Mouse (Mus musculus): Measurements from ENCODE around the gene Dusp21. TPM values are rescaled to one million over a fixed set of nuclear protein-coding genes. Genes with fewer than 3 reads are reported as not detected.
A peak's percentile ranks its signal among the peaks of the same experiment; 100 is the strongest.

Gene Dusp21
- not detected in 2 replicates for polyA plus RNA-seq (2016; fragmentation: Nextera tagmentation; extraction: Ambion mirVana)

DNA sequence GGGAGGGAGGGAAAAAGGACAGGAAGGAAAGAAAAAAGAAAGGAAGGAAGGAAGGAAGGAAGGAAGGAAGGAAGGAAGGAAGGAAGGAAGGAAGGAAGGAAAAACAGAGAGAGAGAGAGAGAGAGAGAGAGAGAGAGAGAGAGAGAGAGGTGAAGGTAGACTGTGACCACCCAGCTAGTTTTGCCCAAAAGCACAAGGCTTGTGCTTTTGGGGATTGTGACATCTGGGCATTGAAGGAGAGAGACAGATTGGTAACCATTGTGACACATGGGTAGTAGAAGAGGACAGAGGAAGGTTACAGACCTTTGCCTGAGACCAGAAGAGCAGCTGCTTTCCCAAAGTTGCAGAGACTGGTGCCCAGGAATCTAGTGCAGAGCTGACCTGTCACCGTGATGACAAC is at the start of gene Dusp21:
Dusp21 (plus strand) TSS at position 301 of the 400 bp plus-strand sequence.
- H3K27me3 ChIP-seq, result no peaks in the 10 kb centered on the region
- no peaks in the 10 kb centered on the region for H3K9me3 ChIP-seq
- 94% methylated on average over 1 of the region's 1 CpGs for WGBS
- no peak for ATAC-seq (ENCODE audit: low FRiP score, low read depth)
- no peak within 1 kb of the TSS for H3K4me3 ChIP-seq
- no peaks in the 10 kb centered on the region for H3K36me3 ChIP-seq
- no peak within 1 kb of the TSS for H3K9ac ChIP-seq (replicated peaks)
- H3K4me1 ChIP-seq, result no peaks in the 10 kb centered on the region
- H3K4me2 ChIP-seq (replicated peaks), result no peak within 1 kb of the TSS
- no peak within 1 kb of the TSS for H3K27ac ChIP-seq (replicated peaks)

DNA sequence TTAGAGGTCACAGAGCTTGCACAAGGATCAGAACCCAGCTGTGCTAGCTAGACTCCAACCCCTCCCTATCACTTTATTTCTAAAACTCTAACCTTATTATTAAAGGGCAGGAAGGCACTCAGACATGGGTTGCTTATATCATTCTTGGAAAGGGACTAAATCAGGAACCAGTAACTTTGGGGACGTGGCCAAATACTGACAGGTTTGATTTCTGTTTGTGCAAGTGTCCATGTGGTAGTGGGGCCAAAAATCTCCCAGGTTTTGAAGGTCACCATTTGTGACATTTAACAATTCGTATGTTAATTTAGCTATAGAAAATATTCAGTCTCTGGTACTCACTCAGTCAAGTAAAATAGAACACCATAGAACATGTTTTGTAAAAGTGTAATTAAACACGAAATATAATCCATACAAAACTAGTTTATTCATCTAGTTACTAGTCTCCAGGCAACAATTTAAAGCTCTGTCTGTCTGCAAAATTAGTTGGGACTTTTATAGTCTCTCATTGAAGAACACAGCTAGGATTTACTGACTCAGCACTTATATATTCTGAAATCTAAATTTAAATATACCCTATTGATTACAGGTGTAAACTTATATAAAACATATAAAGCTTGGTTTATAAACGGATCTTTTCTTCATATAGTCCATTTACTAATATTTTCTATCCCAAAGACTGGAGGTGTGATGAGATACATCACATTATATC is 15.2 kb downstream of the Dusp21 start:
- Histone ChIP-seq H3K4me3 (no peak overlapping the region), H3K4me2 (replicated peaks) (peak overlapping the region; percentile 55), H3K36me3 (no peaks in the 10 kb centered on the region), H3K9ac (replicated peaks) (no peak overlapping the region), H3K4me1 (no peaks in the 10 kb centered on the region), H3K27ac (replicated peaks) (peak overlapping the region; percentile 94; the same call in 1 of the 2 replicates), H3K9me3 (no peaks in the 10 kb centered on the region), H3K27me3 (no peaks in the 10 kb centered on the region)
- ATAC-seq (ENCODE audit: low FRiP score, low read depth), result no peak
- WGBS, result 57% methylated on average over 4 of the region's 4 CpGs

DNA sequence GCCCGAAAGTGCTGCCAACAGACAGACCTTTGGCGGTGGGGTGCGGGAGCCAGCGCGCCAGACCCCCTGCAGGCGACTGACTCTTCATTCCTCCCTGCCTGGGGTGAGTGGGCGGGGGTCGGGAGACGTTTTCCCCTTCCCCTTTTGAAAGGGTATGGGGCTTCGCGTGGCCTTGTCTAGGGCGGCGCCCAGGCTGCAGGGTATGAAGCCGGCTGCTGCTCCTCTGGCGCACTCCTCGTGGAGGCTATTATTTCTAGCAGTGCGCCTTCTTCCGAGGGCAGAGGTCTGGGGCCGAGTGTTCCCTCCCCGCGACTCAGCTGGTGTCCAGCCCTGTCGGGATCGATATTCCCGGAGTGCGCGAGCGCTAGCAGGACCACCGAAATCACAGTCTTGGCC is 16.1 kb downstream of the Dusp21 start:
- H3K27ac ChIP-seq (replicated peaks), result peak overlapping the region; percentile 94
- WGBS, result under 1% methylated on average over 28 of the region's 28 CpGs
- no peaks in the 10 kb centered on the region for H3K9me3 ChIP-seq

GRCm38 (mm10) chrX:18162192-18162857 is 16.7 kb downstream of the Dusp21 start, which contains the start of gene Kdm6a:
Kdm6a (plus strand) TSS chrX:18162575.
- Histone ChIP-seq H3K9ac (replicated peaks) (peak within 1 kb of the TSS; percentile 89), H3K36me3 (no peaks in the 10 kb centered on the region), H3K27me3 (no peaks in the 10 kb centered on the region), H3K9me3 (no peaks in the 10 kb centered on the region), H3K4me2 (replicated peaks) (peak within 1 kb of the TSS; percentile 58), H3K4me3 (peak within 1 kb of the TSS; percentile 85), H3K4me1 (no peaks in the 10 kb centered on the region), H3K27ac (replicated peaks) (peak within 1 kb of the TSS; percentile 96)
- 1% methylated on average over 50 of the region's 50 CpGs for WGBS
- peak; percentile 99 for ATAC-seq (ENCODE audit: low FRiP score, low read depth)

More for the DNA sequence above, 16.1 kb downstream of the Dusp21 start:
- Histone ChIP-seq H3K4me1 (no peaks in the 10 kb centered on the region), H3K27me3 (no peaks in the 10 kb centered on the region), H3K4me2 (replicated peaks) (peak overlapping the region; percentile 55), H3K4me3 (peak overlapping the region; percentile 85), H3K36me3 (no peaks in the 10 kb centered on the region), H3K9ac (replicated peaks) (peak overlapping the region; percentile 70)
- ATAC-seq (ENCODE audit: low FRiP score, low read depth), result peak; percentile 76

DNA sequence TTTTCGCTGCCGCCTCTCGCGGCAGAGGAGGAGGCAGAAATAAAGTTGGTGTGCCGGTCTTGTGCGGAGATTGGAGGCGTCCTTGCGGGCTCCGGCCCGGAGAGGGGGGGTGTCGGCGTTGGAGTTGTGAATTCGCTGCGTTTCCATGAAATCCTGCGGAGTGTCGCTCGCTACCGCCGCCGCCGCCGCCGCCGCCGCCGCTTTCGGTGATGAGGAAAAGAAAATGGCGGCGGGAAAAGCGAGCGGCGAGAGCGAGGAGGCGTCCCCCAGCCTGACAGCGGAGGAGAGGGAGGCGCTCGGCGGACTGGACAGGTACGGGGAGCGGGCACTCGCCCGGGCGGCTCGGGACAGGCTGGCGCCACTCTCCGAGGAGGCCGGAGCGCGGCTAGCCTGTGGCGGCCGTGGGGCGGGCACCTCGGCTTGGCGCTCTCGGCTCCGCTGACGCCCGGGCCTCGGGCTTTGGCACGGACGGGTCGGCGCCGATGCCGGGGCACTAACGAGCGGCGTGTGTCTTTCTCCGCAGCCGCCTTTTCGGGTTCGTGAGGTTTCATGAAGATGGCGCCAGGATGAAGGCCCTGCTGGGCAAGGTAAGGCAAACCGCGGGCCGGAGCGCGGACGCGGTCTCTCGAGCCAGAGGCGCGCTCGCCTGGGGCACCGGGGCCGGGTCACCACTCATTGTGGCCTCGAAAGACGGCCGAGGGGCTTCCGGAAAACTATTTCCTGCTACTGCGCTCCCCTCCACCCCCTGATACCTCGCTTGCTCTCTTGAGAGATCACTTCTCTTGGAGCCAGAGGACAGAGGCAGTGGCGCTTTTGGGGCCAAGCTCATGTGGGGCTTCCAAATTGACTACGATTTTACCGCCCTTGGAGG is 17.4 kb downstream of the Dusp21 start:
- peak; percentile 6; the same call in 1 of the 2 replicates for ATAC-seq (ENCODE audit: low FRiP score, low read depth)
- no peaks in the 10 kb centered on the region for H3K36me3 ChIP-seq
- WGBS, result under 1% methylated on average over 84 of the region's 95 CpGs
- H3K9me3 ChIP-seq, result no peaks in the 10 kb centered on the region
- H3K4me2 ChIP-seq (replicated peaks), result peak overlapping the region; percentile 58
- H3K4me1 ChIP-seq, result no peaks in the 10 kb centered on the region
- H3K9ac ChIP-seq (replicated peaks), result peak overlapping the region; percentile 89
- H3K27me3 ChIP-seq, result no peaks in the 10 kb centered on the region
- H3K4me3 ChIP-seq, result peak overlapping the region; percentile 85
- H3K27ac ChIP-seq (replicated peaks), result peak overlapping the region; percentile 96

DNA sequence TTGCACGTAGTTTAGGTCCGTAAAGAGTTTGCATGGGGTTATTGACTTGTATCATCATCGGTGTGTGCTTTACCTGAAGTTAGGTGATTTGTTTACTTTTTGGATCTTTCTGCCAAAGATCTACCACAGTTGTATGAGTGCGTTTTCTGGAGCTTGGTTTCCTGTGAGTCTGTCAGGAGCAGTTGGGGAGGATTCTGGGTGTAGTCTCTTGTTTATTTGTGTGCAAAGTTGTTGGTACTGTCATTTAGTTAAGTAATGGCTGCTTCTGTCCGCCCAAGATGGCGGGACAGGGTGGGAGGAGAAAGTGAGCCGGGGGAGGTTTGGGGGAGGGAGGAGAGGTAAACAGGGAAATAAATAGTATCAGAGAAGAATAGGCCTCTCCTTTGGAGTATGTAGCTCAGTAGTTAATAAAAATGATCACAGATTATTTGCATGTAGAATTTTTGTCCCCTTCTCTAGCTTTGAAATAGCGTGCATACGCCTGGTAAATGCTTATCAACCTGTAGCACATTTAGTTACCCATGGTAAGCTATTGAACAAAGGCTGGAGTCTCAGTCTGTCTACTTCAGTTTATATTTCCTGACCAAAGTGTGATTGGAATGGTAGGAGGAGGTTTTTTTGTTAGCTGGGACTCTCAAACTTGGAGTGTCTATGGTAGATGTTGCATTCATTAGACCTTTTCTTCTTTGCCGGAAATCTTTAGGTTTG is 18.4 kb downstream of the Dusp21 start:
- Histone ChIP-seq H3K36me3 (no peaks in the 10 kb centered on the region), H3K27ac (replicated peaks) (peak overlapping the region; percentile 96), H3K4me2 (replicated peaks) (peak overlapping the region; percentile 58), H3K9me3 (no peaks in the 10 kb centered on the region), H3K27me3 (no peaks in the 10 kb centered on the region), H3K4me1 (no peaks in the 10 kb centered on the region), H3K9ac (replicated peaks) (peak overlapping the region; percentile 89), H3K4me3 (peak overlapping the region; percentile 85)
- no peak for ATAC-seq (ENCODE audit: low FRiP score, low read depth)
- WGBS, result 1% methylated on average over 10 of the region's 10 CpGs

GRCm38 (mm10) chrX:18165121-18165520 is 19.5 kb downstream of the Dusp21 start:
- no peaks in the 10 kb centered on the region for H3K4me1 ChIP-seq
- peak overlapping the region; percentile 85; the same call in 1 of the 2 replicates for H3K4me3 ChIP-seq
- no peak for ATAC-seq (ENCODE audit: low FRiP score, low read depth)
- no peaks in the 10 kb centered on the region for H3K27me3 ChIP-seq
- H3K27ac ChIP-seq (replicated peaks), result no peak overlapping the region
- no peaks in the 10 kb centered on the region for H3K9me3 ChIP-seq
- H3K36me3 ChIP-seq, result no peaks in the 10 kb centered on the region
- peak overlapping the region; percentile 58; the same call in 1 of the 2 replicates for H3K4me2 ChIP-seq (replicated peaks)
- WGBS, result 78% methylated on average over 2 of the region's 2 CpGs
- no peak overlapping the region for H3K9ac ChIP-seq (replicated peaks)

DNA sequence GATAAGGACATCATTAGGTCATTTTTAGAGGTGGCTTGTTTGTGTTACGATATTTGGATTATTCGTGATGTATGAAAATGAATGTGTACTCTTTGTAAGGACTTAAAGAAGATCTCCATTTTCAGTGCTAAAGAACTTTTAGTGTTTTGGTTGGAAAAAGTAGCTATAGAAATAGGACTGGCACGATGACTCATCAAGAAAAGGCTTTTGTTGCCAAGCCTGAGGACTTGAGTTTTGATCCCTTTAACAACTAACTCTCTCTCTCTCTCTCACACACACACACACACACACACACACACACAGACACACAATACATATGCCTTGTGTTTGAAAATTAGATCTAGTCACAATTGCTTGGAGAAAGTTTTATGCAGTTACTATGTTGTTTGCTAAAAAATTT is 21.3 kb downstream of the Dusp21 start:
- Histone ChIP-seq H3K27me3 (no peaks in the 10 kb centered on the region), H3K4me1 (no peaks in the 10 kb centered on the region), H3K27ac (replicated peaks) (no peak overlapping the region), H3K4me3 (no peak overlapping the region), H3K9me3 (no peaks in the 10 kb centered on the region), H3K9ac (replicated peaks) (no peak overlapping the region), H3K4me2 (replicated peaks) (no peak overlapping the region), H3K36me3 (no peaks in the 10 kb centered on the region)
- 89% methylated on average over 3 of the region's 3 CpGs for WGBS
- no peak for ATAC-seq (ENCODE audit: low FRiP score, low read depth)

GRCm38 (mm10) chrX:18168940-18169339 is 23.3 kb downstream of the Dusp21 start:
- no peak overlapping the region for H3K4me3 ChIP-seq
- no peaks in the 10 kb centered on the region for H3K36me3 ChIP-seq
- no peaks in the 10 kb centered on the region for H3K9me3 ChIP-seq
- H3K4me2 ChIP-seq (replicated peaks), result no peak overlapping the region
- H3K9ac ChIP-seq (replicated peaks), result no peak overlapping the region
- no peak for ATAC-seq (ENCODE audit: low FRiP score, low read depth)
- H3K4me1 ChIP-seq, result no peaks in the 10 kb centered on the region
- H3K27me3 ChIP-seq, result no peaks in the 10 kb centered on the region
- 100% methylated on average over 1 of the region's 1 CpGs for WGBS
- H3K27ac ChIP-seq (replicated peaks), result no peak overlapping the region

GRCm38 (mm10) chrX:18174831-18175230 is 29.2 kb downstream of the Dusp21 start:
- ATAC-seq (ENCODE audit: low FRiP score, low read depth), result no peak
- no peak overlapping the region for H3K4me2 ChIP-seq (replicated peaks)
- no peaks in the 10 kb centered on the region for H3K27me3 ChIP-seq
- H3K27ac ChIP-seq (replicated peaks), result no peak overlapping the region
- H3K36me3 ChIP-seq, result no peaks in the 10 kb centered on the region
- 66% methylated on average over 4 of the region's 4 CpGs for WGBS
- H3K4me1 ChIP-seq, result no peaks in the 10 kb centered on the region
- no peak overlapping the region for H3K9ac ChIP-seq (replicated peaks)
- no peaks in the 10 kb centered on the region for H3K9me3 ChIP-seq
- no peak overlapping the region for H3K4me3 ChIP-seq

GRCm38 (mm10) chrX:18177803-18178202 is 32.1 kb downstream of the Dusp21 start:
- Histone ChIP-seq H3K9me3 (no peaks in the 10 kb centered on the region), H3K9ac (replicated peaks) (no peak overlapping the region), H3K27me3 (no peaks in the 10 kb centered on the region), H3K36me3 (no peaks in the 10 kb centered on the region), H3K4me2 (replicated peaks) (no peak overlapping the region), H3K27ac (replicated peaks) (no peak overlapping the region), H3K4me1 (no peaks in the 10 kb centered on the region), H3K4me3 (no peak overlapping the region)
- WGBS, result 83% methylated on average over 4 of the region's 4 CpGs
- ATAC-seq (ENCODE audit: low FRiP score, low read depth), result no peak

Measured in midbrain, embryonic 12.5 days (tissue).